Mouse (Mus musculus) regulatory T cell (primary cell): ENCODE measurements around the gene Fgfr2.

Experiments
- in situ Hi-C: fragments of 300-600 bp; cut with MboI, MseI; formaldehyde crosslinking; loops from one replicate; pipeline ENCODE4 v1.15.1; 2025; ENCODE audit warnings: high pct_unique_total_duplicates

Gene Fgfr2

DNA sequence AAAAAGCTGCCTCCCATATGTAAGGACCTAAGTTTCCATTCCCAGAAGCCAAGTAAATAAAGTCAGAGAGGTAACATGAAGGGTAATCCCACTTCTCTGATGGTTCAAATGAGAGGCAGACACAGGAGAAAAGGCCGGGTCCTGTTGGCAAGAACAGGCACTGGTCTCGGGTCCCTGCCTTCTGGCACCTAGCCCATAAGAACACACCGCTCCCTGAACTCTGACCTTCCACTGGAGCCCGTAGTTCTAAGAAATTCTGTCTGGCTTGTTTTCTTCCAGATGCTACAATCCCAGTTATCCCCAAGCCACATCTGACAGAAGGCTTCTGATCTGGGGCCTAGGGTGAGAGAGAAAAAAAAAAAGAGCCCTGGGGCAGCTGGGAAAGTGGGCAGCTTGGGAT lies 34.7 kb downstream of the Fgfr2 start:
- in situ Hi-C loops: no loop called here

DNA sequence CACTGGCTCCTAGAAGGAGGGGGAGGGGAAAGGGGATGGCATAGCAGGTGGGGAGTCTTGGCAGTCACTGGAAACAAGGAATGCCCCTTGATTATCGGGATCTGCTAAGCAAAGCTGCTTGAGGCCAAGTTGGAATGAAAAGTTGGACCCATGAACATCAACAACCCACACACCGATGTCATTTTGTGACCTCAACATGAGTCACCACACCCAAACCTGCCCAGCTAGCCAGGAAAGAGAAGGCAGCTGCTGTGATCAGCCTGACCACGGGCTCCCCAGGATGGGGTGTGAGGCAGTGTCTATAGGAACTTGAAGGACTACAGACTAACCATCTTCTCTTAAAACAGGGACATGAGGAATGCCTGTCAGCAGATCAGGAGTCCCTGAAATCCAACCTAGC lies 37.7 kb downstream of the Fgfr2 start:
- in situ Hi-C loops: no loop called here

DNA sequence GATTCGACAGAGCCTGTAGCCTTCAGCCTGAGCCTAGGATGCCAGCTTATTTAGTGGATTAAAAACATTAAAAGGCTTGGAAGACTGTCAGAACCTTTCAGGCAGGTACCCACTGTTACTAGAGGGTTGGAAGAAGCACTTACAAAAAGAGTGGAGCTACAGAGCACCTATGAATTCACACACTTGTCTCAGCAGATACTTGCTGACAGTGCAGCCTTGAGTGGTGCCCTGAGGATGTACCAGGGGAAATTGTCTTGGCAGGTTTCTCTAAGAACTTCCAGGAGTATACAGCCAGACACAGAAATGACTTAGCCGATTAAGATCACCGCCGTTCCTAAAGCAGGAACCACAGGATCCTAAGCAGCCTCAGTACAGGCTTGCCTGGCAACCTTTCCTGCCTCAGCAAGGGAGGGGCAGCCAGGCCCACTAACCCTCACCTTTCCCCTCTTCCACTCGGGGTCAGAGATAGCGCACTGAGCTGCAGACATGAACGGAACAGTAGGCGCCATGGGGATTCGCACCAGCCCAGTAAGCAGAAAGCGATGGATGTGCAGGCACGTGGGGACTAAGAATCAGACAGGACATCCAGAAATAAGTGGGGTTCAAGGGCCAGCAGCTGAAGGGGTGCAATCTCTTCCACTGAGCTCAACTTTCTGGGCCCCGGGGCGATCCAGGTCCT lies 39.1 kb downstream of the Fgfr2 start:
- in situ Hi-C loops: no loop called here

DNA sequence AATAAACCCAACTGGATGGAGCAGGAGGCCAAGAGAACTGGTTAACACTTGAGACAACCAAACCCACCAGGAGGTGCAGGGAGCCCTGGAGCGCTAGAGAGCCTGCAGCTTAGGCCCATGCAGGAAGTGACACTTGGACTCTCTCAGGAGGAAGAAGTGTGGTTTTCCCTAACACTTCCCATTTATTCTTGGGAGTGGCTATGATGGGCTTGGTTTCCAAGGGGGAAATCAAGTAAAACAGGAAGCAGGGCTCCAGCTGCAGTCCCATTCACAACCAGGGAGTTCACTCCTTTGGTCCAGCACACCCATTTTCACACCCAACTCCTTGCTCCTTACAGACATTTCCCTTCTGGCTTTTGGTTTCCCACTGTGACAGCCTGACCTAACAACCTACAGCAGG lies 44.2 kb downstream of the Fgfr2 start:
- in situ Hi-C loops: no loop called here

DNA sequence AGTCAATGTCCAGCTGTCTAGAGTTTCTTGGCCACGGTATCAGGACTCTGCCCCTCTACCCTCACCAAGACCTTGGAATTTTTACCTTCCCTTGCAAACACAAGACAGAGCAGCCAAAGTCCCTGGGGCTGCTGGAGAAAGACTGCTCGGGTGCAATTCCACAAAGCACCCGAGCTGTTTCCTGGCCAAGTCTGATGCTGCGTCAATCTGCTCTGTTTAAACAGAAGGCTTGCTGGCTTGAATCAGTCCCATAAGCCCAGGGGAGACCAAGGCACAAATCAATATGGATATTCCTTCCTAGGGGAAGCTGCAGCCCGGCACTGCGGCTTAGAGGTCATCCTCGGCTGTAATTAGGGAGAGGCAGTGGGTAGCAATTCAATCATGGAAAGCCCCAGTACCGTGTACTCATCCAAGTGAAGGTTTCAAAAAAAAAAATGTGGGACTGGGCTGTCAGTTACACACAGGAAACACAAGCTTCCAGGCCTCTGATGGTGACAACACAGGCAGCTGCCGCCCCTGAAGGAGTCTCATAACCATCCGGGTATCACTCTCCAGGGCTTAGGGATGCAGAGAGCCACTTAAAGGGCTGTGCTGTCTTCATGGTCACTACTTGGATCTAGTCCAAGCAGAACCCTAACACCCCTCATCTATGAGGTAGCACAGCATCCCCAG lies 48.6 kb downstream of the Fgfr2 start:
- in situ Hi-C loops: no loop called here

DNA sequence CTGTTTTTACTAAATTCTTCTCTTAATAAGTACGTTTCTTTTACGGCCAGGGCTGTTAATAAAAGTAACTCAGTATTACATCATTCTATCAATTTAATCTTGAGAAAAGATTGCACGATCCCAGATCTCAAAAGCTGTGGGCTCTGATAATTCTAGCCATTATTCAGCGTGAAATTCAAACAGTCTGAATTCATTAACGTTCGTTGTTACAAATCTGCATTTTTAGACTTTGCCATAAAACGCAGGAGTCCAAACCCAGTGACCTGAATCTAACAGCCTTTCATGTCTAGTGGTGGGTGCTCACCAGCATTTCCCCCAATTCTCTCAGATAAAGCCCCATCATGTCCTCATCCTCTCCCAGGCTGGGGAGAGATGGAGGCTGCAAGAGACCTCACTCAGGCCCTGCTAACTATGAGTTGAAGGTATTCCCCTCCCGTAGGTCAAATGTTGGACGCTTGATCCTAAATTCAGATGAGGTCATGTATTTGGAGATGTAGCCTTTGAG lies 50.0 kb downstream of the Fgfr2 start:
- in situ Hi-C loops: no loop called here

DNA sequence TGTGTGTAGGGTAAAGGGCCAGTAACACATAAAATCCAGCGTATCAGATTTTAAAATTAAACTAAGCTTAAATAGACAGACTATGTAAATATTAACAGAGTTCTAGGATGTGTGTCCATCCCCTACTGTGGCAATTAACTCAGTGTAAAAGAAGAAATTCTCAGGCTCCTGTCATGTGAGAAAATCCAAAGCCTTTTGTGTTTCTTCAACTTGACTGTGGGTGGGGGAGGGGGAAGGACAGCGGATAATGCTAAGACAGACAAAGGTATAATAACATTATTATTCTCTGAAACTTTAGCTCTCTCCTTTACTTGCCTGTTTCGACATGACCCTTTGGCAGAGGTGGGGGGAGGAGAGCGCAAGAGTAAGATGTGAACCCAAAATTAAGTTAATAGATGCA lies 50.6 kb downstream of the Fgfr2 start:
- in situ Hi-C loops: no loop called here

DNA sequence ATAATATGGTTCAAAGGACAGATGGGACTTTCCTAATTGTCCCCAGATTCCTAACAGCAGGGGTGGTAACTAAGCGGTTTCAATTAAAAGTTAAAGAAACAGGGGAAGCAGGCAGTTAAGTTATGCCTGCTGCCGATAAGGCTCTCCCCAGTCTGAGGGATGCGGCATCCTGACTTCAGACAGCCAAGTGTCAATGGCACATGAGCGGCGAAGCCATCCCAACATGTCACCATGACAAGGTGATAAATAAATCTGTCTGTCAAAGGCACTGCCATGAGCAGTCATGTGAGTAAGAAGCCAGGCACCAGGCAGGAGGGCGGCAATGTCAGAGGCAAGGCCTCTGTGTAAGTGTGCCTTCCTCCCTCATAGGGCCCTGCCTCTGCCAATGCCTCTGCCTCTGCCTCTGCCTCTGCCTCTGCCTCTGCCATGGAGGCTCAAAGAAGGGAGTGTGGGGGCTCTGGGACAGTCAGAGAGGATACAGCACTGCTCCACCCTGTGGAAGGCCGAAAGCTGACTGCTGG lies 55.8 kb downstream of the Fgfr2 start:
- in situ Hi-C loops: no loop called here

DNA sequence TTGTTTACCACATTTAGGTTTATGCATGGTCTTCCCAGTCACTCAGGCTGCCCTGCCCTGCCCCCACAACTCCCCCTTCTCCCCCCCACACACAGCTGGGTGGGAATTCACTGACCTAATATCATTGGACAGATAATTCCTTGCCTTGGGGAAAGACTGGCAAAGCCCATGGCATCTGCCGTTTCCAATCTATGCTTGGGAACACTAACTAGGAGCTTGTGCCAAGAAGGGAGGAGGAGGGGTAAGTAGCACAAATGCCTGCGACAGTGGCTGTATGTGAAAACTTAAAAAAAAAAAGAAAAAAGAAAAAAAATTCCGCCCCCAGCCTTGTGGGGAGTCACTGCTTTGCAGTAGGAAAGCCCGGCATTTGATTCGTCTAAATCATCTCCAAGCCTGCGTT lies 56.4 kb downstream of the Fgfr2 start:
- in situ Hi-C loops: no loop called here

DNA sequence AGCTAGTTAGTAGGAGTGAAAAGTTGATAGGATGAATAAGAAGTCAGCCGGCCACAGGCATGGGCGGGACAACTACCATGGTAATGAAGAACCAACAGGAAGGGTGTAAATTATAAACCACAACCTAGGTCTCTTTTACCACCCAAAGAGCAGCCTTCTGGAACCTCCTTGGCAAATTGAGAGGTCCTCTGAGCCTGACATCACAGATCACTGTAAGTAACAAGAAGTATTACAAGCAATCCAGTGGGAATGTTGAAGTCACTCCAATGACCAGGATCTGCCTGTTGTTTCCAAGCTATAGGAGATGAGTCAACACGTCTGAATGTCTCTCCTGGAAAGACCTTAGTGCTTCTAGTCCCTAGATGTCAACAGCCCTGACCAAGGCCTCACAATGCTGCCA lies 61.1 kb downstream of the Fgfr2 start:
- in situ Hi-C loops: no loop called here

DNA sequence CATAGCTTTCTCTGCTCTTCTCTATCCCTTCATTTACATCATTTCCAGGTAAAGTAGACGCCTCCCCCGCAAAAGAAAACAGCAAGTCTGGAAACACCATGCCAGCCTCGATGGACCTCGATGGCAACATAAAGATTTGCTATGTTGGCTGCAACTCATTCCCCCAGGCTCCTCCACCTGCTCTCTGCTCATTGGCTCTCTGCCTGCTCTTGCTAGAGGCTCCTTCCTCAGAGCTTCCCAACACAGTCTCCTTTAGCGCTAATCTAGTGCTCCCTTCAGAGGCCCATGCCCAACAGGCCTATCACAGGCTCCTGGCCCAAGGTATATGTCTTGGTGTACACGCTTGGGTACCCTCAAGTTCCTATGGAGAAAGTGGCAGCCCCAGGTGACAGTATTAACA lies 63.0 kb downstream of the Fgfr2 start:
- in situ Hi-C loops: no loop called here

DNA sequence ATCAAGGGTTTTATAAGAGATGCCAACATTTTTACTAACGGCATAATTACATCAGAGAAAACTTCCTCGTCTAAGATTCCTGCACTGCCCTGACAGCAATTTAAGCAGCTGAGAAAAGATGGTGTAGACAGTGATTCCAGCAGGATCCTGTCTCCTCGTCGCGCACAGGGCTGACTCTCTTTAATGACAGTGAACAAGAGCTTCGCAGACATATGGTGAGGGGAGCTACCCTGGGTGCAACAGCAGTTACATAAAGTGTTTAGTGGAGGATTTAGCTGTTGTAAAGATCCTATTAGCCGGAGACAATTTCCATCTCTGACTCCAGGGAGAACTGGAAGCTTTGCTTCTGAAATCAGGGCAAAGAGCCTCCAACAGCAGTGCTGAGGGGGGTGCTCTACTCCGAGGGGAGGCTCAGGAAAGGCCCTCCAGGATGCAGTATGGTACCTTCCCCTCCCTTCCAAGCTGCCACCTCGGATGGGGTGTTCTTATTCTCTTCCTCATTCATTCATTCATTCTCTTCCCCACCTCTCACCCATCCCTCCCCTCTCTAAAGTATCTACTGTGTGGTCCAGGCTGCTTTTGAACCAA lies 63.5 kb downstream of the Fgfr2 start:
- in situ Hi-C loops: no loop called here

DNA sequence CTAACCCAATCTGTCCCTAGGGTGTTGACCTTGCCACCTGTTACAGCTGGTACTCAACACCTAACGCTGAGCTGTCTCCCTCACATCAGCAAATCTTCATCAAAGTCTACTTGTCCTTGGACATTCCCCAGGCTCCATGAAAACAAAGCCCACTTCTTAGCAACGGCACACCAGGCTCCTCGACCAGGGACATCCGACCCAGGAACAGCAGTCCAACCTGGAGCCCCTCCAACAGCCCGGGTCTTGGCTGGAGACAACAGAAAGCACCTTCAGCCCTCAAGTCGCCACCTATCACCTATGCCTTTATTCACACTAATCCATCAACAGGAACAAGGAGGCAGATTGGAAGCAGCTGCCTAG lies 64.0 kb downstream of the Fgfr2 start:
- in situ Hi-C loops: no loop called here

DNA sequence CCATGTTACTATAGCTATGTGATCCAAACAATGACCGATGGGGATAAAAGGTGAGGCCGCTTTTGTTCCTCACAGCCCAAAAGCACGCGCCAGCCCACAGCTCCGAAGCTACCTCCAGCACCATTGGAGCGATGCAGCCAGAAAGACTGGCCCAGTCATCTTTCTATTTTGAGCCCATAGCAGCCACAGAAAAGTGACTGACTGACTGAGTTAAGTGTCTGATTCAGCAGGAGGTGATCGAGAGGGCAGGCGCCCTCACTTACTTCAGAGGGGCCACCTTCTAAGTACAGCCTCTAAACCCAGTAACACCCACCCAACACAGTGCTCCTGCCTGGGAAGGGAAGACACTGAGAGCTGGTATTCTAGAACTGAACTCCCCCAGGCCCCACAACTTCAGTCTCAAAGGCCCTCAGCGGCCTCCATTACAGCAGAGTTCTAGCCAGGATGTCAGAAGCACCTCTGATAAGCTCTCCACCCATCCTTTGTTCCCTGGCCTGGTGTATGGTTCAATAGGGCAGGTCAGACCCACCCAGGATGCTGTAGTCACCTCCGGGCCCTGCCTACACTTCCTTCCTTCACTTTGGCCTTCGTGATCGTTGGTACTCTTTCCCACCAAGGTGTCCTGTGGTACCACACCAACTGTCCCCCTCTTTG lies 64.5 kb downstream of the Fgfr2 start:
- in situ Hi-C loops: no loop called here

DNA sequence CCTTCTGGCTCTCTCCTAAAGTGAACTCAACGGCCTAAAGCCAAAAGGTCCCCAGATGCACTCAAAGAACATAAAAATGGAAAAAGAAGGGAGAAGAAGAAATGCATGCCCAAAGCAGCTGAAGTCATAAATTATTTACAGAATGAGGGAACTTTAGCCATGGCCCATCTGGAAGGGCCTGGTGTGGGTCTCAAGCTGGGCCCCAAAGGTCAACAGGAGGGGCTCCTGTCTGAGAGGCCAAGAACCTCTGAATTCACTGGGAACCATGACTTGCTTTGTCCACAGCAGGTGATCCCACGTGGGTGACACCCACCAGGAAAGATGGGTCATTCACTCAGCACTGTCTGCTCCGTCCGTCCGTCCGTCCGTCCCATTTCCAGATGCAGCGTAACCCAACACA lies 66.2 kb downstream of the Fgfr2 start:
- in situ Hi-C loops: no loop called here

DNA sequence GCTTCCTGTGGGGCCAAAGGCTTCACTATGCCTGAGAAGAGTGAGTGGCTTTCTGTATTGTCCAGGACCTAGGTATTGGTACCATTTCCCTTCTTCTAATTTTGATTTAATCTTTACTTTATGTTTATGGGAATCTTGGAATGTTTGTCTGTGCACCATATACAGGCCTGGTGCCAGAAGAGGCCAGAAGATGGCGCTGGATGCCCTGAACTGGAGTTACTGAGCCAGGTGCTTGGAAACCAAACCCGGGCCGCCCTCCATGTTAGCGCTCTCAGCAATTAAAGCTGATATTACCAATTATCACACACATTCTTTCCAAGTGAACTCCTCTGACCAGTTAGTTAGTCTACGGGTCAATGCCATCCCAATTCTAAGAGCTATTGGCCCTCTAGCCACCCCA lies 68.7 kb downstream of the Fgfr2 start:
- in situ Hi-C loops: no loop called here

DNA sequence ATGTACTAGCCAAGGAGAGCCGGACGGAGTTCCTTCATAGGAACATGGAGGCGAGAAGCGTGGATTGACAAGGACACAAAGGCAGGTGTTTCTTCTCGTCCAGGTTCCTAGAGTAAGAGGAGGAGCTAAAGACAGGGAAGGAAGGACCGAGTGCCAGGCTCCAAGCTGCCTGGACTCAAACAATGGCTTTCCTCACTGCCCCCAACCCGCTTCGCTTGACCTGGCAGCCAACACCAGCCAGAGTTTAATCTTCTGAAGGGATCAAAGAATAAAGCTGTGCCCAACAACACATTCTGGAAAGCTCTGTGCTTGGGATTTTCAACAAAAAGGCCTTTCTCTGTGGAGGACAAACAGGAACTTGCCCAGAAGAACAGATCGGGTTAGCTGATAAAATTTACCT lies 69.4 kb downstream of the Fgfr2 start:
- in situ Hi-C loops: no loop called here

DNA sequence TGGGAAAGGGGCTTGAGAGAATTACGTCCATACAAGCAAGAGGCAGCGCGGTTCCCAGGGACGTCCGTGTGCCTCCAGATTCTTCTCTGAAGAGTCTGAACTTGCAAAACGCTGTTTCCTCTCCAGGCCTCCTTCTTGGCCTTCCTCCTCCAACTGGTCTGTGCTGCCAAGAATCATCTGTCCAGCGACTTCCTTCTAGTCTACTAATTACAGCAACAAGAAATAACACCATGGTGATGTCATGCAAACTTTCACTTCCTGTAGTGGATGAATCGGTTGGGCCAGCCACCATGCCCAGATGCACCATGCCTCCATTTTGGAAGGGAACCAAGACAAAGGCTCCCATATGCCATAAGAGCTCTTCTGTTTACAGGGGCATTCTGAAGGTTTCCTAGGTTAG lies 70.3 kb downstream of the Fgfr2 start:
- in situ Hi-C loops: no loop called here

DNA sequence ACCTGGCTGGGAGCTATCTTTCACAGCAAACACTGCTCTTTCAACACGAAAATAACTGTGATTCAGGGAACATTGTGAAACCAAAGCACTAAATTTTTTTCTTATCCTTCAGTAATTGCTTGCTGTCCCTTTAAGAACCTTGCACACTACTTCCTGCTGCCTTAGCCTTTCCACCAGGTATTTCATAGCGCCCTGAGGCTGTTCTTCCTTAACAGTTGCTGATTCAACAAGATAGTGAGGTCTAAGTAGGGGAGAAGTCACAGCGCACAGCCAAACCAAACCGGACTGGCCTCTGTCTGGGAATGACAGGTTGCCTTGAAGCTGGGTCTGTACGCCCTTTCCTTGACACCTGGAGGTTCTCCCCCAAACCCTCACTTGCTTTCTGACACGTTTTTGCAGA lies 72.5 kb downstream of the Fgfr2 start:
- in situ Hi-C loops: no loop called here

DNA sequence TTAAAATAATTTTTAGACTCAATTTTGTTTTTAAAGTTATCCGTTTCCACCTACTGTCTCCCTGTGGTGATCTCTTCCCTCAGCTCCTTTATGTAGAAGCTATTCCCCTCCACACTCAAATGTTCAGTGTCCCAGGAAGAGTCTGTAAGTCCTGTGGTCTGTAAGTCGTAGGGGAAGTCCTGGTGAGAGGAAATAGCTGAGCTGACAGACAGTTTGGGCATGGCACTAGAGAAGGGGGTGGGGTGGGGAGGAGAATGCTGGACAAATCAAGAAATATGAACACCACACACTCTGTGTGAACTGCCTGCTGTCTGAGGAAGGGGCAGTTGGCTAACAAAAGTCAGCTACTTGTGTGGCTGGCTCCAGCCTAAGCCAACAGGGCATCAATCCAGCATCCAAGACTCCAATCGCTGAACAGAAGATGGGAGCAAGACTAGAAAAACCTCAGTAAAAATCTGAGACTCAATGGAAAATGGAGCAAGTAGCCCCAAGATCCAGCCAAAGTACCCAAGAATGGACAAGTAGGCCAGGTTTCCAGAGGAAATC lies 75.0 kb downstream of the Fgfr2 start:
- in situ Hi-C loops: no loop called here

DNA sequence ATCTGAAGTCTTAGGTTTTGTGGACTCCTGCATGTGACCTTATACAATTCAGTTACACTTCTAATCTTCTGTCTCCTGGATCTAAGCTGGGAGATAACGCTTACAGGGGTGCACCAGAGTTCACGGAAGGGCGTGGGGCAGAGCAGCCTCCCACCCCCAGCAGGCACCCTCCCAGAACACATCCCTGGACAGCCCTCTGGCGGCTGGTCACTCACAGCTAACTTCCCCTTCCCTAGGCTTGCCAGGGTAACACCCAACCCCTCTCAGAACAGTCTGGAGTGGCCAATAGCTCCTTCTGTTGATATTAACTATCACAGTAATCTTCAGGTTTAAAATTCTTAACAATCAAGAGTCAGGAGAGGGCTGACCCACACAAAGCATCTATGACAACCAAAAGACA lies 75.9 kb downstream of the Fgfr2 start:
- in situ Hi-C loops: no loop called here

DNA sequence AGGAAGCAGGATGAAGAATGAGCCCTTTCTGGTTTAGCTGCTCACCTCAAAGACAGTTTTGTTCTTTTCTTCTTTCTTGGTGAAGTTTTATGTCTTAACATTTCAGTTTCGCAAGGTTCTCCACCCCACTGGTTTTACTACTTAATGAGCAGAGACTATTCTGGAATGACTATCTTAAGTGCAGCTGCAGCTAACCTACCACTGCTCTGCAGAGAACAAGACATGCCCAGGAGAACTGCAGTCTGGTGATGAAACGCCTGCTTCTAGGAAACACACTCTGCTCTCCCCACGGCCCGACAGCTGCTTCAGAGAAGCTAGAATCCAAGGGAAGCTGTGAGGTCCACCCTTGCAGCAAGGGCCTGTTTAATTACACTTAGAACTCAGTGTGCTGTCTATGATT lies 78.4 kb downstream of the Fgfr2 start:
- in situ Hi-C loops: no loop called here
